Mouse (Mus musculus): ENCODE data around the gene Twf1. TPM values are rescaled to one million over a fixed set of nuclear protein-coding genes. Genes with fewer than 3 reads are reported as not detected.

Gene Twf1
- total RNA-seq, 2 experiments from 2014 or later: 74.1 to 83.6 TPM

Other genes with a start within 250 kb of the Twf1 start
- 1 to 10 TPM; 3.6 to 3.7 TPM for gene Adamts20, start 124.5 kb downstream of the Twf1 start, total RNA-seq (2021)
- 1 to 10 TPM; 6.1 to 6.7 TPM for gene Pus7l, start 46.3 kb downstream of the Twf1 start, total RNA-seq (2021)
- gene Irak4, start 46.2 kb downstream of the Twf1 start, total RNA-seq (2021): 10 to 100 TPM; 14.6 to 14.9 TPM
- gene Tmem117, start 39.3 kb upstream of the Twf1 start, total RNA-seq (2021): 1 to 10 TPM; 6.3 to 7.9 TPM